33 mouse cellular contexts compared by ENCODE assay signal in genomic region chr2:73039300-73039699, GRCm38 (mm10). TPM values are rescaled to one million over a fixed set of nuclear protein-coding genes. Genes with fewer than 3 reads are reported as not detected.
DNase-seq lines count a peak whose midpoint lies in the region; ATAC-seq and TF ChIP-seq lines count a peak whose summit lies in the region.
"Had no signal": no experiment of that assay in that cellular context is flagged by ENCODE, and none has a peak within 500 bp of the region (broad histone marks: within the 10 kb centered on the region; RNA-seq: fewer than 3 reads in every experiment).

No protein-coding gene starts in this region.

- no peaks in the 10 kb centered on the region for H3K9me3 ChIP-seq in liver, embryonic 12.5 days (replicated peaks)
- H3K9me3 ChIP-seq in ES-E14 (ENCODE audit: control insufficient read depth, insufficient read depth, low read depth, low read length): no peaks in the 10 kb centered on the region
- H3K9me3 ChIP-seq: embryonic facial prominence, embryonic 12.5 days; embryonic facial prominence, embryonic 15.5 days; heart, embryonic 12.5 days; heart, embryonic 15.5 days had no signal

- ATAC-seq in liver, embryonic 12.5 days: no peak
- ATAC-seq in granulocyte monocyte progenitor cell, adult 5-6 weeks (replicated peaks; ENCODE audit: poor library complexity, severe bottlenecking): peak; percentile 40
- peak; percentile 49 for ATAC-seq in megakaryocyte progenitor cell, adult 5-6 weeks (replicated peaks; ENCODE audit: poor library complexity)
- ATAC-seq: activated CD4-positive, CD25-positive, alpha-beta regulatory T cell, adult 4 months; forebrain, embryonic 14.5 days; hindbrain, postnatal 0 days; inflammation-experienced regulatory T-cells, adult 6 months had no signal

- no peak overlapping the region for H3K27ac ChIP-seq in liver, adult 2 months (replicated peaks; ENCODE audit: insufficient read depth, low read depth, low read length)
- no peak overlapping the region for H3K27ac ChIP-seq in liver, embryonic 12.5 days
- no peak overlapping the region for H3K27ac ChIP-seq in ES-E14 (ENCODE audit: insufficient read depth, low read depth, low read length, poor library complexity, severe bottlenecking)
- H3K27ac ChIP-seq: embryonic facial prominence, embryonic 12.5 days; embryonic facial prominence, embryonic 15.5 days; hindbrain, embryonic 14.5 days had no signal

- no peaks in the 10 kb centered on the region for H3K27me3 ChIP-seq in liver, adult 2 months (ENCODE audit: control insufficient read depth, insufficient read depth, low read length)
- H3K27me3 ChIP-seq in liver, embryonic 12.5 days (replicated peaks): peaks cover 26% of the 10 kb centered on the region
- H3K27me3 ChIP-seq: embryonic facial prominence, embryonic 12.5 days; embryonic facial prominence, embryonic 15.5 days; heart, embryonic 12.5 days; heart, embryonic 15.5 days had no signal

- WGBS in liver, adult 2 months: 16% methylated on average over 2 of the region's 2 CpGs
- WGBS in liver, embryonic 12.5 days (ENCODE audit: insufficient replicate concordance): 39% methylated on average over 2 of the region's 2 CpGs

- H3K4me3 ChIP-seq in liver, adult 2 months (ENCODE audit: insufficient read depth, low read depth, low read length): no peak overlapping the region
- H3K4me3 ChIP-seq in liver, embryonic 12.5 days: no peak overlapping the region
- H3K4me3 ChIP-seq in ES-E14 (ENCODE audit: insufficient read depth in 1 of 2, low read depth in 1 of 2, low read length in 2 of 2, poor library complexity in 1 of 2, severe bottlenecking in 1 of 2): no peak overlapping the region
- H3K4me3 ChIP-seq: embryonic facial prominence, embryonic 12.5 days; embryonic facial prominence, embryonic 15.5 days had no signal

- H3K4me1 ChIP-seq in liver, adult 2 months (ENCODE audit: control insufficient read depth, insufficient read depth, low read length): peaks cover 2% of the 10 kb centered on the region; the same call in 1 of the 2 replicates
- H3K4me1 ChIP-seq in liver, embryonic 12.5 days: peaks cover 16% of the 10 kb centered on the region
- H3K4me1 ChIP-seq in ES-E14 (ENCODE audit: control insufficient read depth in 2 of 2, insufficient read depth in 2 of 2, low read length in 2 of 2, poor library complexity in 1 of 2): peaks cover 9 to 14% of the 10 kb centered on the region in 2 experiments; a peak in 3 of 4 replicates

- peak; percentile 60 for DNase-seq in liver, adult 2 months (ENCODE audit: extremely low read depth, low read depth, low spot score)
- no peak for DNase-seq in ES-E14 (ENCODE audit: low read depth, low spot score)
- DNase-seq in neural tube, embryonic 10.5 days (ENCODE audit: extremely low spot score, low spot score): no peak
- DNase-seq in heart, postnatal 10 days: no peak
- no peak for DNase-seq in left cerebral cortex, postnatal 4 days
- DNase-seq: adrenal gland, postnatal 10 days; adrenal gland, postnatal 36 days; cerebellum, adult 11 months; cerebellum, adult 2 months; cerebellum, adult 9-11 months; cerebellum, postnatal 25 days; gastrocnemius, postnatal 10 days; heart, postnatal 14 days; heart, postnatal 4 days had no signal

- intact Hi-C loops in heart, postnatal 10 days (cut with DNase I): no loop called here
- intact Hi-C loops in left cerebral cortex, postnatal 4 days (cut with DNase I): no loop called here

- H3K79me2 ChIP-seq in liver, adult 2 months (ENCODE audit: control insufficient read depth, insufficient read depth, low read length): no peaks in the 10 kb centered on the region

- no peak overlapping the region for H3K4me2 ChIP-seq in liver, embryonic 12.5 days

- H3K36me3 ChIP-seq in liver, adult 2 months (ENCODE audit: control insufficient read depth, insufficient read depth, low read length): no peaks in the 10 kb centered on the region
- no peaks in the 10 kb centered on the region for H3K36me3 ChIP-seq in liver, embryonic 12.5 days
- no peaks in the 10 kb centered on the region for H3K36me3 ChIP-seq in ES-E14 (ENCODE audit: control insufficient read depth, insufficient read depth, low read length, poor library complexity, severe bottlenecking)
- H3K36me3 ChIP-seq: embryonic facial prominence, embryonic 12.5 days; embryonic facial prominence, embryonic 15.5 days; heart, embryonic 12.5 days; heart, embryonic 15.5 days had no signal

- no peak for TF ChIP-seq CTCF in liver, adult 2 months (IDR thresholded peaks at IDR 0.05; ENCODE audit: low read depth, low read length)

- no peak for TF ChIP-seq POLR2A in liver, adult 2 months (IDR thresholded peaks at IDR 0.05; ENCODE audit: extremely low read depth, insufficient read depth, low read length)

- no peak overlapping the region for H3K9ac ChIP-seq in liver, adult 2 months (ENCODE audit: low read depth, low read length)
- no peak overlapping the region for H3K9ac ChIP-seq in liver, embryonic 12.5 days
- no peak overlapping the region for H3K9ac ChIP-seq in ES-E14 (ENCODE audit: insufficient read depth, low read depth, low read length, poor library complexity, severe bottlenecking)
- H3K9ac ChIP-seq: embryonic facial prominence, embryonic 12.5 days; embryonic facial prominence, embryonic 15.5 days; heart, embryonic 15.5 days; hindbrain, embryonic 14.5 days had no signal

- in situ Hi-C loops in ES-E14 (cut with MboI; ENCODE audit: low sequenced_read_pairs in 2 of 2, unreplicated experiment in 2 of 2): no loop called here

TF ChIP-seq in ES-E14, 5 proteins besides CTCF, POLR2A, EP300 and RAD21:
- 0 out of 2 replicates have a peak, but pooled peaks have one; percentile 40 for TF ChIP-seq ZNF384 (IDR thresholded peaks at IDR 0.05; ENCODE audit: low read depth, low read length)
- no peak for TF ChIP-seq MAFK (IDR thresholded peaks at IDR 0.05; ENCODE audit: insufficient read depth, low read depth, low read length)

RNA-seq across cellular contexts. Expression of gene Gm11084, which starts 52.8 kb away (rescaled TPM):
- not detected in 2 replicates for total RNA-seq in liver, adult 2 months (2014; rRNA removed)
- not detected in 2 replicates for polyA plus RNA-seq in liver, adult 2 months (2012; rRNA removed)
- polyA plus RNA-seq in liver, embryonic 12.5 days (2016; fragmentation: Nextera tagmentation; extraction: Ambion mirVana): not detected in 2 replicates
- not detected in 2 replicates for total RNA-seq in ES-E14 (2012; rRNA removed)
- not detected in 2 replicates for total RNA-seq in granulocyte monocyte progenitor cell, adult 5-6 weeks (2014; fragmentation: Nextera tagmentation)
- not detected in 2 replicates for total RNA-seq in granulocyte monocyte progenitor cell, adult 5-6 weeks (2017)
- total RNA-seq in megakaryocyte progenitor cell, adult 5-6 weeks (2015): not detected in 2 replicates
- not detected in 2 replicates for total RNA-seq in megakaryocyte progenitor cell, adult 5-6 weeks (2017)
- total RNA-seq in heart, postnatal 10 days (2021): not detected
- not detected for total RNA-seq in left cerebral cortex, postnatal 4 days (2021)
- total RNA-seq: adrenal gland, adult 18-20 months; adrenal gland, postnatal 10 days; adrenal gland, postnatal 36 days; common myeloid progenitor, adult 5-6 weeks; gastrocnemius, adult 18-20 months; gastrocnemius, postnatal 10 days; gastrocnemius, postnatal 4 days; heart, adult 18-20 months; heart, postnatal 14 days; heart, postnatal 4 days; hindbrain, postnatal 0 days had no signal
- polyA plus RNA-seq: activated CD4-positive, CD25-positive, alpha-beta regulatory T cell, adult 4 months; cerebellum, adult 2 months; embryonic facial prominence, embryonic 12.5 days; embryonic facial prominence, embryonic 15.5 days; forebrain, embryonic 11.5 days; forebrain, embryonic 14.5 days; heart, embryonic 12.5 days; heart, embryonic 15.5 days; hindbrain, embryonic 11.5 days; hindbrain, embryonic 14.5 days; hindbrain, postnatal 0 days; inflammation-experienced regulatory T-cells, adult 6 months had no signal

RNA-seq across cellular contexts. Expression of gene Sp3, which starts 59.1 kb away (rescaled TPM):
- 52.4 and 55.1 TPM in 2 replicates for total RNA-seq in liver, adult 2 months (2014; rRNA removed)
- 8.7 and 9.0 TPM in 2 replicates for polyA plus RNA-seq in liver, adult 2 months (2012; rRNA removed)
- polyA plus RNA-seq in liver, embryonic 12.5 days (2016; fragmentation: Nextera tagmentation; extraction: Ambion mirVana): 45.2 and 47.6 TPM in 2 replicates
- total RNA-seq in ES-E14 (2012; rRNA removed): 52.8 and 60.6 TPM in 2 replicates
- 74.7 and 79.6 TPM in 2 replicates for total RNA-seq in granulocyte monocyte progenitor cell, adult 5-6 weeks (2014; fragmentation: Nextera tagmentation)
- total RNA-seq in granulocyte monocyte progenitor cell, adult 5-6 weeks (2017): 123 and 136 TPM in 2 replicates
- 108 and 111 TPM in 2 replicates for total RNA-seq in megakaryocyte progenitor cell, adult 5-6 weeks (2015)
- 109 and 114 TPM in 2 replicates for total RNA-seq in megakaryocyte progenitor cell, adult 5-6 weeks (2017)
- 10 to 100 TPM; 60.3 to 61.8 TPM for total RNA-seq in heart, postnatal 10 days (2021)
- total RNA-seq in left cerebral cortex, postnatal 4 days (2021): 10 to 100 TPM; 64.1 to 65.7 TPM
